Mouse (Mus musculus): Measurements from ENCODE around the gene Exoc3l.

DNA sequence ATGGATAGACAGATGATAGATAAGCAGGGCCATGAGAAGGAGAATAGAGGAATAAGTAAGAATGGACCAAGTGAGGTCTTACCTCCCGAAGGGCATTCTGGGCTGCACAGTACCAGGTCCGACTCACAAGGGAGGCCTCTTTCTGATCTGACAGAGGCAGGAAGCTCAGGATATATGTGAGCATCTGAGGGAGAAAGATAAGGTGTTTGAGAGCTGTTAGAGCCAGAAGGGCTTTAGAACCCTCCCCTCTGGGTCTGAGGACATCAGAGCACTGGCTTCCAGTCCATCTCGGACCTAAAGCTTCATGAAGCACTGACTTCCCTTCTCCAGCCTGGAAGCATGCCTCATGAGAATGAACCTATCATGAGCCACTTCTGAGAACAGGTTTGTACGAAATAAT is 27.3 kb upstream of the Exoc3l start:
- TF ChIP-seq EP300 (optimal IDR thresholded peaks at IDR 0.05) (no peak), CTCF (IDR thresholded peaks at IDR 0.05; ENCODE audit: low read depth) (no peak)

Data from stomach, postnatal 0 days (tissue).